Mouse (Mus musculus) urinary bladder, adult 18-20 months (tissue): ENCODE results near the gene Wdr83.

Experiments
- DNase-seq, 2 experiments: peaks; one replicate each; pipeline ENCODE4 v3.0.0; 2022; ENCODE audit warnings: low spot score in 2 of 2, mixed read lengths in 2 of 2

The Wdr83 gene

GRCm38 (mm10) chr8:85076993-85077392 lies 4.1 kb downstream of the Wdr83 start:
- DNase-seq = peak; percentile 49 to 59

- peak in 1 of 2 experiments; percentile 44 for DNase-seq
These were observed 5.1 kb downstream of the Wdr83 start for GRCm38 (mm10) chr8:85076001-85076400.

DNA sequence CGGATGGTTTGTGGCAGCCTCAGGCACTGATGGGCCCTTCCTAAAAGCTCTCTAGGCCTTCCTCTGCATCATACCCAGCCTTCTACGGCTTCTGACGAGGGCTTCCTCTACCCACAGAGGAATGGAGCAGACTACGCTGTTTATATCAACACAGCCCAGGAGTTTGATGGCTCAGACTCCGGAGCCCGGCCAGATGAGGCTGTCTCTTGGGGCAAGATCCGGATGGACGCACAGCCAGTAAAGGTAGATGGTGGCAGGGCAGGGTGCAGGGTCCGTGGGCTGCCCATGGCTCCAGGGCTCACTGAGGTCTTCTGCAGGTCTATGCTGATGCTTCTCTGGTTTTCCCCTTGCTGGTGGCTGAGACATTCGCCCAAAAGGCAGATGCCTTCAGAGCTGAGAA lies 6.5 kb downstream of the Wdr83 start:
- no peak for DNase-seq

GRCm38 (mm10) chr8:85074167-85074566 lies 6.9 kb downstream of the Wdr83 start:
- DNase-seq = no peak

DNA sequence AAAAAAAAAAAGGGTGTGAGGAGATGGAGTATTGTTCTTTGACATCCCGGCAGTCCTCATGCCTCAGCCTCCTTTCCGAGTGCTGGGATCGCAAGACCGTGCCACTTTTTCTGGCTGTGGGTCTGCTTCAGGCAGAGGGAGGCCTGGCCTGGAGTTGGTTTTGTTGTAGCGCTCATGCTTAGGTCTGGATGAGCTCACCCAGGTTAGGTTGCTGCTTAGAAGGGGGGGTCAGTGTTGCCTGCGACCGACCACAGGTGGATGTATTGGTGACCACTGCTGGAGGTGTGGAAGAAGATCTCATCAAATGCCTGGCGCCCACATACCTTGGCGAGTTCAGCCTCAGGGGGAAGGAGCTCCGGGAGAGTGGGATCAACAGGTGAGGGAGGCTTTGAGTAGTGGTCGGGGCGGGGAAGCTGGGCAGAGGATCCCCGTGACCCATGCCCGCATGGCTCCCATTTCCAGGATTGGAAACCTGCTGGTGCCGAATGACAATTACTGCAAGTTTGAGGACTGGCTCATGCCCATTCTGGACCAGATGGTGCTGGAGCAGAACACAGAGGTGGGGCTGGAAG lies 8.0 kb downstream of the Wdr83 start:
- no peak for DNase-seq

- no peak for DNase-seq
These were observed 8.7 kb downstream of the Wdr83 start for GRCm38 (mm10) chr8:85072364-85072929.

- peak; percentile 81 to 86 for DNase-seq
These were observed 9.4 kb downstream of the Wdr83 start, which contains the start of gene Dhps for GRCm38 (mm10) chr8:85071514-85072281. Dhps (plus strand) TSS chr8:85071757.

- no peak for DNase-seq
These were observed 10.1 kb downstream of the Wdr83 start for GRCm38 (mm10) chr8:85071041-85071440.

GRCm38 (mm10) chr8:85067982-85068381 lies 13.1 kb downstream of the Wdr83 start, which contains the start of gene Gm5741:
Gm5741 (minus strand) TSS chr8:85067982.
- DNase-seq = no peak

DNA sequence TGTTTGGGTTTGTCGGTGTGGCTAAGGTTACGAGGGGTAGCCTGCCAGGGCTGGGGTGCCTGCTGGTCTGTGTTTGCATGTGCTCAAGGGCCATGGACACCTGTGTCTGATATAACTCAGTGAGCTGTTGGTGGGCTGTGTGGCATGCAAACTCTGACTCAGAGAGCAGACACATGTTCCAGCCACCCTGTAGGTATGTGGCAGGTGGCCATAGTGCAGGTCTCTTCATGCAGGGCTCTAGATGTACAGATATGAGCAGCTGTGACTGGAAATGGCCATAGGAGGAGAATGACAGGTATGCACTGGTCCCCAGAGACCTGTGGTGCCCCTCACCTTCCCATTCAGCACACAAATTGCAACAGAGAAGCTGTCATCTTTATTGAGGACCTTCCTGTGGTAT lies 14.0 kb downstream of the Wdr83 start:
- DNase-seq = peak; percentile 45 to 60

GRCm38 (mm10) chr8:85065213-85065612 lies 15.9 kb downstream of the Wdr83 start:
- DNase-seq = no peak

DNA sequence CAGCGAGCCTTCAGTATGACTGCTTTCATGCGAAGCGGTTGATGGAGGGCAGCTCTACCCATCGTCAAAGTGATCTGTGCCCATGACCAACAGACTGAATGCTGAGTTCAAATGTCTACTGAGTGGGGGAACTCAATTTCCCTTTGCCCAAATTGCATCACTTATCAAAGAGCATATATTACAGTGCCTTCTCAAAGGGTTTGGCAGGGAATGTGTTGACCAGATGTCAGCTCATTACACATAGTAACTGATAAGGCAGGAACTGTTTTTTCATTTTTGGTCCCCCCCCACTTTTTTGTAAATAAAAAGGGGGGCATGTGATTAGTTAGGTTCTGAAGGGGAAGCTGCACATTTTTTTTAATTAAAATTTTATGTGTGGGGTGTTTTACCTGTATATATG lies 18.5 kb downstream of the Wdr83 start:
- DNase-seq = no peak

DNA sequence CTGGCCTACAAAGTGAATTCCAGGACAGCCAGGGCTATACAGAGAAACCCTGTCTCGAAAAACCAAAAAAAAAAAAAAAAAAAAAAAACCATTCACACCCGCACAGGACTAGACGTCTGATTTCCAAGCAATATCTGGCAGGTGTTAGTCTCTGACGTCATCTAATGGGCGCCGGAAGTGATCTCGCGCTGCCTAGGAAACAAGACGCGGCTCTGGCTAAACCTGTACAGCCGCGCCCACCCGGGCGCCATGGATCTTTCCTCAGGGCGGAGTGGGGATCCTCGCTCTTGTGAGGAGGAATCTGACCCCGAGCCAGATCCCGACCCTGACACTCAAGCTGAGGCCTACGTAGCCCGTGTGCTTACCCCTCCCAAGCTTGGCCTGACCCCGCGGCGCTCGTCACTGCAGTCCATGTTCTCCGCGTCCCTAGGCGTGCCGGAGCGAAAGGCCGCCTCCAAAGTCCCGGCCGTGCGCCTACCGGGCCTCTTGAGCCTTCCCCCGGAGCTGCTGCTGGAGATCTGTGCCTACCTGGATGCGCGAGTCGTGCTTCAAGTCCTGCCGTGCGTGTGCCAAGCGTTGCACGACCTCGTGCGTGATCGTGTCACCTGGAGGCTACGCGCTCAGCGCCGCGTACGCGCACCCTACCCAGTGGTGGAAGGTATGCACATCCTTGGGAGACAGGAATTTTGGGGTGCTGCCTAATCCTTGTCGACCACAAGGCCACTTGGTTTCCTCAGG lies 21.1 kb downstream of the Wdr83 start, which contains the start of gene Fbxw9:
TSS of gene Fbxw9 (plus strand) at position 177 of the 738 bp plus-strand sequence.
- peak; percentile 83 to 84 for DNase-seq

DNA sequence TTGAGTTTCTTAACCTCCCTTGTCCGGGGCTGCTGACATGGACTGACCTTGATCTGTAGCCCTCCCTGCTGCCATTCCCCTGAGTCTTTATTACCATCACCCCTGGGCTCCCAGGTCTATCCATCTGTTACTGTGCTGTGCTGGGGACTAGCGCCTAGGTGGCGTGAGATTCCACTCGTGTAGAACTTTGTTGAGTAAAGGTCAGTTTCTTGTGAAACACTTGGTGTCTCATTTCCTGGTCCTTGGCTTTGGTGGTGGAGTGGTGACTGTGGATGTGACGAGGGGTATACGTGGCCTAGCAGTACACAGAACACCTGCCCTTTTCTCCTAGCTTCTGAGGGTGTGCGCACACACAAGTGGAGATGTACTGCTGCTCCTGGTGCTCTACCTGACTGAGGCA lies 23.7 kb downstream of the Wdr83 start:
- DNase-seq = no peak

GRCm38 (mm10) chr8:85043619-85044018 lies 37.5 kb downstream of the Wdr83 start:
- DNase-seq = no peak

DNA sequence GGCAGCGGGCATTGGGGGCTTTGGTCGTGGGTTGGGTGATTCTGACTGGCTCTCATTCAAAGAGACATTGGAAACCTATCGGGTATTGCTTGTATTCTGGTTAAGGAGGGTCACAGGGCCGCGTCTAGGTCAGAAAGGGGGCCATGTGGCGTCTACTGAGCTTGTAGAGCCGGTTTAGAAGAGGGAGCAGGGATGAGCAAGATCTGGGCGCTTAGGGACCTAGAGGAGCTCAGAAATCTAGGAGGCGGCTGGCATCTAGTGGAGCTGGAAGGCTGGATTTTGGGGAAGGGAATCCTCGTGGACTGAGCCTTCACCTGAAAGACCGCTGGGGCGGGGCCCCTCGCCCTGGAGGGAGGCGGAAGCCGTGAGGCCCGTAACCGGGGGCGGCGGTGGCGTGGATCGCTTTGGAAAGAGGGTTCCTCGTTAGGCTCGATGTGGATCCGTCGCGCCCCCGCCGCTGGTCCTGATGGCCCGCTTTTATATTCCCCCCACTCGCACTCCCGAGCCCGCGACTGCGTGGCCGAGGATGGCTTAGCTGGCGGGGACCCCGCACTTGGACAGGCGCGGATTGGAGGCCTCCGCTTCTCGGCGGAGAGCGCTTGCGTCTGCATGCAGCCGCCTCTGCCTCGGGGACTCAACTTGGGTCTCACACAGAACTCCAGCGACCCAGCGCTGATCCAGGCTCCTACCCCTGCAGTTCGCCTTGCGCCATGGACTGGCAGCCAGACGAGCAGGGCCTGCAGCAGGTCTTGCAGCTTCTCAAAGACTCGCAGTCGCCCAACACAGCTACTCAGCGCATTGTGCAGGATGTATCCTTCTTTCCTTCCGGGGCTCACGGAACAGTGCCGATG lies 43.2 kb downstream of the Wdr83 start:
- peak; percentile 35 to 65 for DNase-seq

- no peak for DNase-seq
These were observed 43.8 kb downstream of the Wdr83 start for GRCm38 (mm10) chr8:85037366-85037680.

DNA sequence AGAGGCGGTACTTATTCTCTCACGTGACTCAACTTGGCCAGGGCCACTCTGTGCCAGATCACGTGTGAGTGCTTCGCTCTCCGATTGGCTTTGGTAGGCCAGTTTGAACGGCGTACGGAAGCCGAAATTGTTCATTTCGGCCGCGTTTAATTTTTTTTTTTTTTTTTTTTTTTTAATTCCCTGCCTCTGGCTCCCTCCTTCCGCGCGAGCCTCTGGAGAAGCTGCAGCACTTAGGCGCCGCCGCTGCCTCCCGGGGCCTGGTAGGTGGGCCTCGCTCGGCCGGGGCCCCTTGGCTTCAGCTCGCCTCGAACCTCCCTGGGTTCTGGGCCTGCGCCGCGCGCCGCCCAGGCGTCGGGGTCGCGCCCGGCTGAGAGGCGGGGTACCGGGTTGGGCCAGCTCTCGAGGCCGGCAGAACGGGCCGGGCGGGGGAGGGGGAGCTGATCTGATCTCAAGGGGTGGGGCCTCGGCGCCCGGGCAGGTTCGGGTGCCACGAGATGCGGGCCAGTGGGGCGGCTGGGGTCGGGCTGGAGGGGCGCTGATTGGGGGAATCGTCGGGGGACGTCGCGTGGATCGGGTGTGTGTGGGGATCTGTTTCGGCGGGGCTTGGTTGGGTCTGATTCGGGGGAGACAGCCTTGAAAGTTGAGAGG lies 44.3 kb downstream of the Wdr83 start, which contains the start of gene Tnpo2:
TSS of gene Tnpo2 (plus strand) at position 198 of the 648 bp plus-strand sequence.
- DNase-seq = peak; percentile 86 to 90

GRCm38 (mm10) chr8:85036381-85036717 lies 44.8 kb downstream of the Wdr83 start:
- peak in 1 of 2 experiments; percentile 57 for DNase-seq

GRCm38 (mm10) chr8:85035728-85036310 lies 45.3 kb downstream of the Wdr83 start:
- no peak for DNase-seq
